14 mouse cellular contexts compared by ENCODE assay signal in genomic region chr8:45558426-45558825, GRCm38 (mm10). TPM values are rescaled to one million over a fixed set of nuclear protein-coding genes. Genes with fewer than 3 reads are reported as not detected.
DNase-seq lines count a peak whose midpoint lies in the region; ATAC-seq lines count a peak whose summit lies in the region.
"Had no signal": no experiment of that assay in that cellular context is flagged by ENCODE, and none has a peak within 500 bp of the region (broad histone marks: within the 10 kb centered on the region; RNA-seq: fewer than 3 reads in every experiment).

No protein-coding gene starts in this region.

- peak; percentile 42 for ATAC-seq in frontal cortex, adult (ENCODE audit: low TSS enrichment)

- DNase-seq in frontal cortex, postnatal 25 days (ENCODE audit: low spot score in 2 of 2): no peak
- DNase-seq in right cerebral cortex, adult 18-20 months: peak; percentile 39
- DNase-seq in right cerebral cortex, postnatal 25 days: no peak
- DNase-seq in layer of hippocampus, adult 9-11 months: peak; percentile 31
- DNase-seq in neural tube, embryonic 10.5 days (ENCODE audit: extremely low spot score, low spot score): no peak
- DNase-seq in gastrocnemius, postnatal 10 days: no peak
- no peak for DNase-seq in lung, postnatal 14 days
- DNase-seq: adrenal gland, postnatal 25 days; cerebellum, adult 11 months; gastrocnemius, postnatal 36 days; kidney, adult 18-20 months; kidney, postnatal 36 days; thymus, adult 18-20 months had no signal

RNA-seq across cellular contexts. Expression of gene Sorbs2, which starts 50.8 kb away (rescaled TPM):
- total RNA-seq in gastrocnemius, postnatal 10 days (2021): 10 to 100 TPM; 20.4 to 26.5 TPM

Comparison
In these comparisons a context has a peak if more than half of its experiments do, and no peak if none do; other contexts are left out.
1. DNase-seq: peak in right cerebral cortex, adult 18-20 months (single experiment) and layer of hippocampus, adult 9-11 months (single experiment); none in frontal cortex, postnatal 25 days (0 of 2), right cerebral cortex, postnatal 25 days (single experiment), neural tube, embryonic 10.5 days (single experiment), gastrocnemius, postnatal 10 days (single experiment) and lung, postnatal 14 days (single experiment).